Mouse (Mus musculus): ENCODE results near the gene Ptprd. TPM values are rescaled to one million over a fixed set of nuclear protein-coding genes. Genes with fewer than 3 reads are reported as not detected.

Gene Ptprd
- total and polyA plus RNA-seq, 3 experiments: not detected

GRCm38 (mm10) chr4:76444778-76445177 lies 1767.0 kb downstream of the Ptprd start:
- no peak for DNase-seq (ENCODE audit: low read depth, low spot score)
- no peak overlapping the region for H3K27ac ChIP-seq (ENCODE audit: control insufficient read depth, low read depth, low read length)
- no peaks in the 10 kb centered on the region for H3K4me1 ChIP-seq (ENCODE audit: control insufficient read depth in 1 of 2, insufficient read depth in 2 of 2, low read length in 2 of 2)
- no peak overlapping the region for H3K9ac ChIP-seq (ENCODE audit: control insufficient read depth, low read depth, low read length, poor library complexity, severe bottlenecking)
- no peaks in the 10 kb centered on the region for H3K79me2 ChIP-seq (ENCODE audit: control insufficient read depth, insufficient read depth, low read length, poor library complexity)
- no peaks in the 10 kb centered on the region for H3K27me3 ChIP-seq (ENCODE audit: control insufficient read depth in 1 of 2, insufficient read depth in 2 of 2, low read length in 2 of 2)
- TF ChIP-seq EP300 (IDR thresholded peaks at IDR 0.05; ENCODE audit: low read depth in 1 of 2, low read length in 2 of 2): no peak
- no peak for TF ChIP-seq CHD1 (IDR thresholded peaks at IDR 0.05; ENCODE audit: low read depth, low read length)
- no peak for TF ChIP-seq MAX (IDR thresholded peaks at IDR 0.05; ENCODE audit: low read length)
- no peak for TF ChIP-seq MAFK (IDR thresholded peaks at IDR 0.05; ENCODE audit: borderline replicate concordance, low read depth, low read length)
- H3K4me3 ChIP-seq (ENCODE audit: control insufficient read depth in 1 of 2, insufficient read depth in 1 of 2, low read depth in 2 of 2, low read length in 2 of 2): no peak overlapping the region
- no peaks in the 10 kb centered on the region for H3K9me3 ChIP-seq (replicated peaks; ENCODE audit: insufficient read depth, low read length)
- H3K36me3 ChIP-seq (ENCODE audit: control insufficient read depth in 1 of 2, insufficient read depth in 2 of 2, low read length in 2 of 2): no peaks in the 10 kb centered on the region

GRCm38 (mm10) chr4:76443553-76443952 lies 1768.2 kb downstream of the Ptprd start:
- Histone ChIP-seq H3K9me3 (replicated peaks; ENCODE audit: insufficient read depth, low read length) (no peaks in the 10 kb centered on the region), H3K4me3 (ENCODE audit: control insufficient read depth in 1 of 2, insufficient read depth in 1 of 2, low read depth in 2 of 2, low read length in 2 of 2) (no peak overlapping the region)
- TF ChIP-seq TBP (IDR thresholded peaks at IDR 0.05; ENCODE audit: low read depth, low read length) (no peak), TAL1 (IDR thresholded peaks at IDR 0.05; ENCODE audit: low read length) (no peak), EP300 (IDR thresholded peaks at IDR 0.05; ENCODE audit: low read depth in 1 of 2, low read length in 2 of 2) (no peak), MYB (IDR thresholded peaks at IDR 0.05; ENCODE audit: low read depth, low read length) (no peak), ZMIZ1 (IDR thresholded peaks at IDR 0.05; ENCODE audit: low read depth, low read length) (no peak), NELFE (IDR thresholded peaks at IDR 0.05; ENCODE audit: low read depth, low read length) (no peak), POLR2AphosphoS5 (IDR thresholded peaks at IDR 0.05; ENCODE audit: borderline replicate concordance, low read depth, low read length) (no peak), ZC3H11A (IDR thresholded peaks at IDR 0.05; ENCODE audit: low read depth, low read length) (no peak), ZKSCAN1 (IDR thresholded peaks at IDR 0.05; ENCODE audit: low read depth, low read length) (no peak), POLR2A (IDR thresholded peaks at IDR 0.05; ENCODE audit: control insufficient read depth in 1 of 2, insufficient read depth in 1 of 2, low read depth in 1 of 2, low read length in 2 of 2, poor library complexity in 1 of 2) (no peak), MAX (IDR thresholded peaks at IDR 0.05; ENCODE audit: low read length) (no peak)

GRCm38 (mm10) chr4:76440791-76441364 lies 1770.9 kb downstream of the Ptprd start:
- Histone ChIP-seq H3K27ac (ENCODE audit: control insufficient read depth, low read depth, low read length) (no peak overlapping the region), H3K4me3 (ENCODE audit: control insufficient read depth in 1 of 2, insufficient read depth in 1 of 2, low read depth in 2 of 2, low read length in 2 of 2) (no peak overlapping the region), H3K27me3 (ENCODE audit: control insufficient read depth in 1 of 2, insufficient read depth in 2 of 2, low read length in 2 of 2) (no peaks in the 10 kb centered on the region), H3K79me2 (ENCODE audit: control insufficient read depth, insufficient read depth, low read length, poor library complexity) (no peaks in the 10 kb centered on the region), H3K4me1 (ENCODE audit: control insufficient read depth in 1 of 2, insufficient read depth in 2 of 2, low read length in 2 of 2) (no peaks in the 10 kb centered on the region), H3K9ac (ENCODE audit: control insufficient read depth, low read depth, low read length, poor library complexity, severe bottlenecking) (no peak overlapping the region), H3K36me3 (ENCODE audit: control insufficient read depth in 1 of 2, insufficient read depth in 2 of 2, low read length in 2 of 2) (no peaks in the 10 kb centered on the region), H3K9me3 (replicated peaks; ENCODE audit: insufficient read depth, low read length) (no peaks in the 10 kb centered on the region)
- TF ChIP-seq USF1 (IDR thresholded peaks at IDR 0.05; ENCODE audit: low read depth, low read length): no peak
- no peak for TF ChIP-seq USF2 (IDR thresholded peaks at IDR 0.05; ENCODE audit: borderline replicate concordance in 1 of 2, insufficient read depth in 1 of 2, low read depth in 1 of 2, low read length in 2 of 2)
- TF ChIP-seq NELFE (IDR thresholded peaks at IDR 0.05; ENCODE audit: low read depth, low read length): no peak
- no peak for TF ChIP-seq GATA1 (IDR thresholded peaks at IDR 0.05; ENCODE audit: low read depth, low read length)
- TF ChIP-seq E2F4 (IDR thresholded peaks at IDR 0.05; ENCODE audit: borderline replicate concordance, low read depth, low read length): no peak
- TF ChIP-seq ZMIZ1 (IDR thresholded peaks at IDR 0.05; ENCODE audit: low read depth, low read length): no peak
- no peak for TF ChIP-seq ZC3H11A (IDR thresholded peaks at IDR 0.05; ENCODE audit: low read depth, low read length)
- TF ChIP-seq BHLHE40 (IDR thresholded peaks at IDR 0.05; ENCODE audit: borderline replicate concordance, low read depth, low read length): no peak
- TF ChIP-seq EP300 (IDR thresholded peaks at IDR 0.05; ENCODE audit: low read depth in 1 of 2, low read length in 2 of 2): no peak
- DNase-seq (ENCODE audit: low read depth, low spot score): no peak

More at GRCm38 (mm10) chr4:76443553-76443952, 1768.2 kb downstream of the Ptprd start:
- H3K36me3 ChIP-seq (ENCODE audit: control insufficient read depth in 1 of 2, insufficient read depth in 2 of 2, low read length in 2 of 2): no peaks in the 10 kb centered on the region
- no peak overlapping the region for H3K27ac ChIP-seq (ENCODE audit: control insufficient read depth, low read depth, low read length)
- H3K4me1 ChIP-seq (ENCODE audit: control insufficient read depth in 1 of 2, insufficient read depth in 2 of 2, low read length in 2 of 2): no peaks in the 10 kb centered on the region
- no peaks in the 10 kb centered on the region for H3K27me3 ChIP-seq (ENCODE audit: control insufficient read depth in 1 of 2, insufficient read depth in 2 of 2, low read length in 2 of 2)
- H3K9ac ChIP-seq (ENCODE audit: control insufficient read depth, low read depth, low read length, poor library complexity, severe bottlenecking): no peak overlapping the region
- no peak for DNase-seq (ENCODE audit: low read depth, low spot score)
- H3K79me2 ChIP-seq (ENCODE audit: control insufficient read depth, insufficient read depth, low read length, poor library complexity): no peaks in the 10 kb centered on the region

All from MEL (cell line).